Mouse (Mus musculus): ENCODE results near the gene Afap1. TPM values are rescaled to one million over a fixed set of nuclear protein-coding genes. Genes with fewer than 3 reads are reported as not detected.

The Afap1 gene
- polyA plus RNA-seq, 1 experiment = 31.7 TPM

DNA sequence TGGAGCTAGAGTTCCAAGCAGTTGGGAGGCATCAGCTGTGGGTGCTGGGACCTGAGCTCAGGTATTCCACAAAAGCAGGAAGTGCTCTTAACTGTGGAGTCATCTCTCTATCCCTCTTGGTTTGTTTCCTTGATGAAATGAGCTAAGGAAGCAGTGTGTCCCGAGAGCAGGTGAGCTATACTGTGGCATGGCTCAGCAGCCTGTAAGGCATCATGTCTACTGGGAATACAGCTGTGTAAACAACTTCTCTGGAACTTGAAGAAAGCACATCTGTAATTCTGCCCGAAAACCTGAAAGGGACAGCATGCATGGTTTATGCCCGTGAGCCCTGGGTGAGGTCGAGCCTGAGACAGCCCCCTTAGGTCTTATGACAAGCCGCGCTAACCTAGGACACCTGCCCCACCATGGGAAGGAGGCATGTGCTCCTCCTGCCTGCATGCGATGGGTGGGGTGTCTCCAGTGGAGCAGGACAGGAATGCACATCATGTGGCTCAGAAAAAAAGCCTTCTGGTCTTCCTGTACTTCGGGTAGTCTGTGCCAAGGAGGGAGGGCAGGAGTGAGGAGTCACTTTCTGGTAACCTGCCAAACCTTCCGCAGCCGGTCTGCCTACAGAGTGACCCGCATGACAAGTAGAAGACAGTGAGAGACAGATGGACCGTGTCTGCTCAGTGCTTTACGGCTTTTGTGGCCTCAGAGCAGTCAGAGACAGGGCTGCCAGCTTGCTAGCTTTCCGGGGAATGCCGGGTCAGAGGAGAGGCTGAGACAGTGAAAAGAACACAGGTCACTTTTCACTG lies 14.7 kb downstream of the Afap1 start:
- Histone ChIP-seq H3K4me3 (ENCODE audit: low read depth, low read length) (no peak overlapping the region), H3K4me1 (ENCODE audit: control insufficient read depth, insufficient read depth, low read length) (no peaks in the 10 kb centered on the region), H3K36me3 (ENCODE audit: control insufficient read depth, insufficient read depth, low read length, poor library complexity, severe bottlenecking) (no peaks in the 10 kb centered on the region), H3K27me3 (ENCODE audit: control insufficient read depth, insufficient read depth, low read length, poor library complexity, severe bottlenecking) (no peaks in the 10 kb centered on the region), H3K9me3 (replicated peaks; ENCODE audit: control insufficient read depth, insufficient read depth, low read length, poor library complexity, severe bottlenecking) (no peaks in the 10 kb centered on the region), H3K9ac (ENCODE audit: low read depth, poor library complexity, severe bottlenecking) (no peak overlapping the region), H3K27ac (ENCODE audit: insufficient read depth, low read length) (no peak overlapping the region)
- TF ChIP-seq CTCF (IDR thresholded peaks at IDR 0.05; ENCODE audit: low read depth, low read length) (no peak), POLR2A (IDR thresholded peaks at IDR 0.05; ENCODE audit: insufficient read depth, low read length) (no peak), EP300 (IDR thresholded peaks at IDR 0.05; ENCODE audit: insufficient read depth, low read depth, low read length) (no peak)

DNA sequence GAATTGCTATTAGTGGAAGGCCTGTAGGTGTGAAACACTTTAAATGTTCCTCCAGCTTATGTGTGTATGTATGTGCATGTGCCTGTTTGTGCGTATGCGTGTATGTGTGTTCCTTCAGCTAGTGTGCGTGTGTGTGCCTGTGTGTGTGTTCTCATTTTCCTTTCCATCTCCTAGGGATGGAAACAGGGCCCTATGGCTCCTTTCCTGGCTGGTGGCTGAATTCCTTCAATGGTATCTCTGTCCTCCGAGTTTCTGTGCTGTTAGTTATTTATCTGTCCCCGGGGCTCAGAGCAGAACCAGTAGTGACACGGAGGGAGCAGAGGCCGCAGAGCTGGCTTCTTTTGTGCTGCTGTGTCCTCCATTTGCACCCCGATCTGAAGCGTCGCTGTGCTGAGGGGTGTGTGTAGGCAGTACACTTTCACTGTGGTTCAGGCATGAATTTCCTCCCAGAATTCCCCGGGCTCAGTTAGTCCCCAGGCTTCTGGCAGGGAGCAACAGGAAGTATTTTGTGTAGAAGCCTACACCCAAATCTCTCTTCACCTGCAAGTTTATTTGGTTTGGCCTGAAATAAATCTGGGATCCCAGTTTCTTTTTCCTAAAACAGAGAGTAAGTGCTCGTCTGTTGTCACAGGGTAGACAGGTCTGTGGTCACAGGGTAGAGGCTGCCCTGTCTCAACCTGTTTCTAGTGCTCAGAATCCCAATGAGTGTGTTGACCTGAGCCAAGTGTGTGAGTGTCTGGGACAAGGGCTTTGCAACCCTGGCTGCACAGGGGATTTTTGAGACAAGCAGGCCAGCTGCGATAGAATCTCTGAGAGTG lies 15.7 kb downstream of the Afap1 start:
- no peaks in the 10 kb centered on the region for H3K4me1 ChIP-seq (ENCODE audit: control insufficient read depth, insufficient read depth, low read length)
- H3K9ac ChIP-seq (ENCODE audit: low read depth, poor library complexity, severe bottlenecking) = no peak overlapping the region
- no peaks in the 10 kb centered on the region for H3K27me3 ChIP-seq (ENCODE audit: control insufficient read depth, insufficient read depth, low read length, poor library complexity, severe bottlenecking)
- no peaks in the 10 kb centered on the region for H3K9me3 ChIP-seq (replicated peaks; ENCODE audit: control insufficient read depth, insufficient read depth, low read length, poor library complexity, severe bottlenecking)
- no peak for TF ChIP-seq POLR2A (IDR thresholded peaks at IDR 0.05; ENCODE audit: insufficient read depth, low read length)
- no peak for TF ChIP-seq CTCF (IDR thresholded peaks at IDR 0.05; ENCODE audit: low read depth, low read length)
- no peak for TF ChIP-seq EP300 (IDR thresholded peaks at IDR 0.05; ENCODE audit: insufficient read depth, low read depth, low read length)
- no peak overlapping the region for H3K4me3 ChIP-seq (ENCODE audit: low read depth, low read length)
- no peak overlapping the region for H3K27ac ChIP-seq (ENCODE audit: insufficient read depth, low read length)
- H3K36me3 ChIP-seq (ENCODE audit: control insufficient read depth, insufficient read depth, low read length, poor library complexity, severe bottlenecking) = no peaks in the 10 kb centered on the region

DNA sequence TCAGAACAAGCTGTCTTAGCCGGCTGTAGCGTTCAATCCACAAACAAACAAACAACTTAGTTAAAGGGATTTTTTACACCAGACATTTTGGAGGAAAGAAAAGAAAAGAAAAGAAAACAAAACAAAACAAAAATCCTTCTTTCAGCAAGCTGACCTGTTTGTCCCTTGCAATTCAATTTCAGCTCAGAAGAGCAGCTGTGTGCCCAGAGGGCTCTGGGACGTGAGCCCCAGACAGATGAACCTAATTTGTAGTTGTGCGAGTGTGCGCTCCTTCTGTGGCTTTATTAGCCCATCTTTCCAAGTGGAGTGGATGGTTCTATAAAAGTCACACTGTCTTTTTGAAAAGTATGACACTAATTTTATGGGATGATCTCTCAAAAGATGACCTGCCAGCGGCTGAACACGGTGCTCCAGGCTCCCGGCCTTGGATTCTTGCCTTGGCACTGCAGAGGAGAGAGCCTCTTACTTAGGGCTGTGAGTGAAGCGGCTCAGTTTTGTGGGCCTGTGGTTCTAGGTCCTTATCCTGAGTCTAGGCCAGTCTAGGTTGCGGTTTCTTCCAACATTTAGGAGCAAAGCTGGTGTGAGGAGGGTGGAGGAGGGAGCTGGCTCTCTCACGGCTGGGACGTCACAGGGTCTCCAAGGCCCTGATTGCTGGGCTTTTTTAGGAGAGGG lies 22.6 kb downstream of the Afap1 start:
- H3K4me3 ChIP-seq (ENCODE audit: low read depth, low read length) = no peak overlapping the region
- H3K27ac ChIP-seq (ENCODE audit: insufficient read depth, low read length) = no peak overlapping the region
- no peak overlapping the region for H3K9ac ChIP-seq (ENCODE audit: low read depth, poor library complexity, severe bottlenecking)
- no peaks in the 10 kb centered on the region for H3K9me3 ChIP-seq (replicated peaks; ENCODE audit: control insufficient read depth, insufficient read depth, low read length, poor library complexity, severe bottlenecking)
- H3K27me3 ChIP-seq (ENCODE audit: control insufficient read depth, insufficient read depth, low read length, poor library complexity, severe bottlenecking) = no peaks in the 10 kb centered on the region
- H3K36me3 ChIP-seq (ENCODE audit: control insufficient read depth, insufficient read depth, low read length, poor library complexity, severe bottlenecking) = no peaks in the 10 kb centered on the region
- H3K4me1 ChIP-seq (ENCODE audit: control insufficient read depth, insufficient read depth, low read length) = peaks cover 5% of the 10 kb centered on the region
- TF ChIP-seq EP300 (IDR thresholded peaks at IDR 0.05; ENCODE audit: insufficient read depth, low read depth, low read length) (no peak), POLR2A (IDR thresholded peaks at IDR 0.05; ENCODE audit: insufficient read depth, low read length) (no peak), CTCF (IDR thresholded peaks at IDR 0.05; ENCODE audit: low read depth, low read length) (no peak)

DNA sequence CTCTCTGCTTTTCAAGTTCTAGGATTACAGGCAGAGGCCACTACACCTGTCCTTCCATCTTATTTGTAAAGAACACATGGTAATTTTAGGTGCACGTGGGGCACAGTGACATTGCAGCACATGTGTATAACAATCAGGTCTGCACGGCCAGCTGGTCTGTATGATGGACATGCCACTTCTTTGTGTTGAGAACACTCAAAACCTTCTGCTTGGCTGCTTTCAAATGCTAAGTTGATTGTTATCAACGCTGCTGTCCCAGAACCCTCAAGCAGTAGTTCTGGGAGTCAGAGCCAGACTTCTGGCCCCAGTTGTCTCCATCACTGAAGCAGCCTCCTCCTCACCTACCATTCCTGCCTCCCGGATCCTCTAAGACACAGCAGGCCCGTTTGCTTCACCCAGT lies 23.5 kb downstream of the Afap1 start:
- Histone ChIP-seq H3K4me3 (ENCODE audit: low read depth, low read length) (no peak overlapping the region), H3K4me1 (ENCODE audit: control insufficient read depth, insufficient read depth, low read length) (peaks cover 5% of the 10 kb centered on the region), H3K36me3 (ENCODE audit: control insufficient read depth, insufficient read depth, low read length, poor library complexity, severe bottlenecking) (no peaks in the 10 kb centered on the region), H3K27ac (ENCODE audit: insufficient read depth, low read length) (no peak overlapping the region), H3K9ac (ENCODE audit: low read depth, poor library complexity, severe bottlenecking) (no peak overlapping the region), H3K9me3 (replicated peaks; ENCODE audit: control insufficient read depth, insufficient read depth, low read length, poor library complexity, severe bottlenecking) (no peaks in the 10 kb centered on the region), H3K27me3 (ENCODE audit: control insufficient read depth, insufficient read depth, low read length, poor library complexity, severe bottlenecking) (no peaks in the 10 kb centered on the region)
- TF ChIP-seq EP300 (IDR thresholded peaks at IDR 0.05; ENCODE audit: insufficient read depth, low read depth, low read length) (0 out of 2 replicates have a peak, but pooled peaks have one; percentile 14), POLR2A (IDR thresholded peaks at IDR 0.05; ENCODE audit: insufficient read depth, low read length) (no peak), CTCF (IDR thresholded peaks at IDR 0.05; ENCODE audit: low read depth, low read length) (no peak)

DNA sequence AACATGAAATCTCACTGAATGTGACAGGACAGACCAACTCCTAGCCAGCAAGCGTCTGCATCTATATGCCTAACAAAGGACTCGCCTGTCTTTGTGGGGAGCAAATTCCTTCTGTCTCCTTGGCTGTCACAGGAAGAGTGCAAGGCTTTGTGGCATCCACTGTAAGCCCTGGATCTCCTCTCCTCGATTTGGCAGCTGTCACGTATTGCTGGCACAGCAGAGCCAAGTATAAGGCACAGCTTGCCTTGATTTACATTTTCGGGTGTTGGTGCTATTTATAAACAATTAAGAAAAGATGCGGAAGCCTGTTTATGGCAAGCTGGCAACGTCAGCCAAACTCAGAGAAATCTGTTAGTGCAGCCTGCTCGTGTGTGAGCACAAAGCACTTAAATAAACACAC lies 25.3 kb downstream of the Afap1 start:
- H3K4me1 ChIP-seq (ENCODE audit: control insufficient read depth, insufficient read depth, low read length) = peaks cover 5% of the 10 kb centered on the region
- H3K9me3 ChIP-seq (replicated peaks; ENCODE audit: control insufficient read depth, insufficient read depth, low read length, poor library complexity, severe bottlenecking) = no peaks in the 10 kb centered on the region
- no peaks in the 10 kb centered on the region for H3K27me3 ChIP-seq (ENCODE audit: control insufficient read depth, insufficient read depth, low read length, poor library complexity, severe bottlenecking)
- TF ChIP-seq CTCF (IDR thresholded peaks at IDR 0.05; ENCODE audit: low read depth, low read length) = no peak
- H3K4me3 ChIP-seq (ENCODE audit: low read depth, low read length) = no peak overlapping the region
- H3K36me3 ChIP-seq (ENCODE audit: control insufficient read depth, insufficient read depth, low read length, poor library complexity, severe bottlenecking) = no peaks in the 10 kb centered on the region
- H3K9ac ChIP-seq (ENCODE audit: low read depth, poor library complexity, severe bottlenecking) = no peak overlapping the region
- no peak overlapping the region for H3K27ac ChIP-seq (ENCODE audit: insufficient read depth, low read length)

All from ES-Bruce4 (cell line).